Mouse (Mus musculus) CH12.LX (cell line): ENCODE measurements around the gene Rap1a.

Source experiments
- CHD2 ChIP-seq: IDR thresholded peaks from 2 replicates; pipeline ENCODE4 v1.6.1; 2011; ENCODE audit warnings: low read length, improper control_type of control experiment
- CTCF ChIP-seq, 2 experiments: IDR thresholded peaks in 1 of 2; conservative IDR thresholded peaks in 1 of 2; 2 replicates each; pipeline ENCODE4 v1.5.1; 2011 to 2012; ENCODE audit warnings: low read depth in 2 of 2, low read length in 2 of 2, improper control_type of control experiment in 1 of 2, inconsistent platforms in 1 of 2, mild to moderate bottlenecking in 1 of 2, moderate library complexity in 1 of 2
- E2F4 ChIP-seq: IDR thresholded peaks from 2 replicates; pipeline ENCODE4 v1.6.1; 2011; ENCODE audit warnings: low read depth, low read length, improper control_type of control experiment; ENCODE audit not compliant: insufficient replicate concordance
- ELF1 ChIP-seq: IDR thresholded peaks from 2 replicates; pipeline ENCODE4 v1.6.1; 2014; ENCODE audit warnings: low read depth, mild to moderate bottlenecking, inconsistent platforms, low read length, improper control_type of control experiment
- EP300 ChIP-seq: IDR thresholded peaks from 2 replicates; pipeline ENCODE4 v1.6.1; 2011; ENCODE audit warnings: low read length, improper control_type of control experiment
- ETS1 ChIP-seq: conservative IDR thresholded peaks from 2 replicates; pipeline ENCODE4 v1.6.1; 2012; ENCODE audit warnings: low read depth, mild to moderate bottlenecking, inconsistent platforms, low read length, improper control_type of control experiment, moderate library complexity
- MYC ChIP-seq: IDR thresholded peaks from 2 replicates; pipeline ENCODE4 v1.6.1; 2011; ENCODE audit warnings: low read depth, mild to moderate bottlenecking, improper control_type of control experiment, low read length
- PAX5 ChIP-seq: IDR thresholded peaks from 2 replicates; pipeline ENCODE4 v1.6.1; 2012; ENCODE audit warnings: low read length, inconsistent platforms, mixed read lengths
- SIN3A ChIP-seq: IDR thresholded peaks from 2 replicates; pipeline ENCODE4 v1.6.1; 2012; ENCODE audit warnings: low read length, improper control_type of control experiment, inconsistent platforms
- USF2 ChIP-seq: conservative IDR thresholded peaks from 2 replicates; pipeline ENCODE4 v1.6.1; 2011; ENCODE audit warnings: low read depth, low read length, improper control_type of control experiment

DNA sequence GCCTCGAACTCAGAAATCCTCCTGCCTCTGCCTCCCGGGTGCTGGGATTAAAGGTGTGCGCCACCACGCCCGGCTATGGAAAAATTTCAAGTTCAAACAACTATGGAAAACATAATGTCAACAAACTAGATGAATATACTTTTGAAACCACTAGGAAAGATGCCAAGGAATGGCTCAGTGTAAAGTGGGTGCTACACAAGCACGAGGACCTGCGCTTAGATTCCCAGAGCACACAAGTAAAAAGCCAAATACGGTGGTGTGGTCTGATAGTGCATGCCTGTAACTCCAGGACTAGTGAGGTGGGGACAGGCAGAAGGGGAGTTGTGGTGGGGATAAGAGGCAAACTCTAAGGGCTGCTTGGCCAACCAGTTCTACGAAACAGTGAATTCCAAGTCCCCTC, 46.0 kb downstream of the Rap1a start:
- no peak for TF ChIP-seq PAX5
- no peak for TF ChIP-seq USF2
- no peak for TF ChIP-seq CHD2
- TF ChIP-seq SIN3A: no peak
- no peak for TF ChIP-seq E2F4
- TF ChIP-seq ETS1: no peak
- no peak for TF ChIP-seq EP300
- no peak for TF ChIP-seq ELF1
- TF ChIP-seq MYC: no peak
- no peak for TF ChIP-seq CTCF (conservative IDR thresholded peaks at IDR 0.05 in 1 of 2, IDR thresholded peaks at IDR 0.05 in 1 of 2; ENCODE audit: low read depth in 2 of 2, low read length in 2 of 2)
